Mouse (Mus musculus): ENCODE data around the gene Zfp658.

DNA sequence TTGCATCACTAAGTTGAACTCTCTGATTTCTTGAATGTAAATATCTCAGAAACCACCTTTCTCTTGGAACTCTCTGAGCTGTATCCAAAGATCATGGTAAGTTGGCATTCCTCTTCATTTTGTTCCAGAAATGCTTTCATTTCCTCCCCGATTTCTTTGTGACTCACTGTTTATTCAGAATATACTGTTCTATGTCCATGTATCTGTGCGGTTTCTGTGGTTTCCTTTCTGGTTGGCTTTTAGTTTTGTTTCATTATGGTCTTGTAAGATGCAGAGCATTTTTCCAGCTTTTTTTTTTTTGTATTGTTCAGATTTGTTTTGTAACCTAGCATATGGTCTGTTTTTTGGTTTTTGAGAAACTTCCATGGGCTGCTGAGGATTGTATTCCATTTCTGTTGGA, 9.2 kb downstream of the Zfp658 start:
- TF ChIP-seq CTCF (IDR thresholded peaks at IDR 0.05; ENCODE audit: borderline replicate concordance, extremely low read depth, insufficient read depth, insufficient read length) (no peak), POLR2A (IDR thresholded peaks at IDR 0.05; ENCODE audit: borderline replicate concordance, extremely low read depth, insufficient read depth, insufficient read length, poor library complexity, severe bottlenecking) (no peak)
